Mouse (Mus musculus): Measurements from ENCODE around the gene Tusc2.

The Tusc2 gene

DNA sequence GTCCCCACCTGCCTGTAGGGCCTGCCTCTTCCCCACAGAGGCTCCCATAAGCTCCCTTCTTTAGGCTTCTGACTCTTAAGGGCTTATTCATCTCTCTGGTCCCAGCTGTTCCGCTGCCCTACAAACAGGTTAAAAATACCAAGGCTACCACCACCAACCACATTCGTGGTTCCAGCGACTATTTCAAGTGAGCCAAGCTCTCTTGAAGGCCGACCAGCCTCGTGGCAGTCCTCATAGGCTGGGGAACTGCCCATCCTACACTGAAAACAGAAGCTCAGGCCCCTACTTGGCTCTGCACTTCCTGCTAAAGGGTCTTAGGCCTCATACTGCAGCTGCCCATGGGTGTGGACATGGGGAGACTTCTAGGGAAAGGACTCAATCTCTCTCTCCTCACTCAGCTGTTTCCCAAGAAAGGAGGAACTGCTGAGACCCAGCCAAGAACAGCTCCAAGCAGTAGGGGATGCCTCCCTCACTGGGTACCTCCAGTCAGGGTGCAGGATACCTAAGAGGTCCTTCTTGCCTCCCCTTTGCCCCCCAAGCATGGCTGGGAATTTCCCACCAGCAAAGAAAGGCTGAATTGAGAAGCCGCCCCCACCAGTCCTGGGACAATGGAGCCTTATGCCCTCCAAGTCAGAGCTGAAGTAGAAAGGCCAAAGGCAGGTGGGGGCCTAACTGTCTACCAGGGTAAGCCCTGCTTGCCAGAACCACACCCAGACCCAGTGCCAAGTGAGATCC is 48.6 kb downstream of the Tusc2 start:
- 24% methylated on average over 6 of the region's 6 CpGs for WGBS

DNA sequence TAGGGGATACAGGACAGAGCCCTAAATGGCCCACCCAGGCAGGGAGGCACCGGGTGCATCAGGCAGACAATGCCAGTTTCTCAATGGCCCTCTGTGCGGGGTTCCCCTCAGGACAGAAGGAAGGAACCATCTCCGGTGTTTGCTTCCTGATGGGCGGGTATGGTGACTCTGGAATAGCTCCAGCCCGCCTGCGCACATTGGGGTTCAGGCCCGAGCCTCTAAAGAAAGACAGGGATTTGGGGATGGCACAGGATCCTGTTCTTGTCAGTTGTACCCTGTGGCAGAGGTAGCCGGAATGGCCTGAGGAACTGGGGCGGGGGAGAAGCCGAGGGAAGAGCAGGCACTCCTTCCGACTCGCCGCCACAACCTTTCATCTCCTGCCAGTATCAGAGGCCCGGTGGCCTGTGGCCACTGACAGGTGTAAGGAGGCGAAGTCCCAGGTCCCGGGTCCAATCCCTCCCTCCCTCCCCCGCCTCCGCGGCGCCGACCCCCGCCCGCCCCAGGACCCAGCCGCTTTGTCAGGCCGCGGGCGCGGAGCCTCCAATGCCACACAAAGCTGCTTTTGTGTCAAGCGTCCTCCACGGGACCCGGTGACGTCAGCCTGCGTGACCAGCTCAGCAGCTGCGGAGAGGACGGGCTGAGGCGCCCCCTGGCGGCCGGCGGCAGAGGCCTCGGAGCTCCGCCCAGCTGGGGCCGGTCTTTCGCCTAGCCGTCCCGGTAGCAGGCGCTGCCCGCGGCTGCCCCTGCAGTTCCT is 49.3 kb downstream of the Tusc2 start:
- 1% methylated on average over 48 of the region's 48 CpGs for WGBS

DNA sequence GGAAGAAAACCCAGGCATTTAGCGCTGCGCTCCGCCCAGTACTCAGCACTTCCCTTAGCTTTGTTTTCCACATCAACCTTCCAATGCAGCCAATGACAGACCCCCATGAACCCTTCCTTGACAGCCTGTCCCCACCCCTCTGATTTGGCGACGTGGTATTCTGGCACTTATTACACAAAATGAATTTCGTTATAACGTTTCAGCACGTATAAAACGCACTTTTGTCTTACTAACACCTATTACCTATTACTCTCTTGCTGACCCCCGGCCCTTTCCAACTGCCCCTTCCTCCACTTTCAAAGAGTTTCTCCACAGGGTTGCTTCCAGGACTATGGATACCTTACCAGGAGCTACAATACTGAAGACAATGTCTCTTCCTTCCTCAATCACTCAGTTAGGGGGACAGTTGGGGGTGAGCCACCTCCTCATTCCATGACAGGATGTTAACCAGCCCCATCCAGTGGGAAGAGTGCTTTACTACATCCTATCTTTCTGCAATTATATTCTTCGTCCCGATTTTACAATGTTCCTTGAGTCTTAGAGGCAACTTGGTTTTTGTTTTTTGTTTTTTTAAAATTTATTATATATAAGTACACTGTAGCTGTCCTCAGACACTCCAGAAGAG is 50.0 kb downstream of the Tusc2 start:
- WGBS: 7% methylated on average over 12 of the region's 12 CpGs

DNA sequence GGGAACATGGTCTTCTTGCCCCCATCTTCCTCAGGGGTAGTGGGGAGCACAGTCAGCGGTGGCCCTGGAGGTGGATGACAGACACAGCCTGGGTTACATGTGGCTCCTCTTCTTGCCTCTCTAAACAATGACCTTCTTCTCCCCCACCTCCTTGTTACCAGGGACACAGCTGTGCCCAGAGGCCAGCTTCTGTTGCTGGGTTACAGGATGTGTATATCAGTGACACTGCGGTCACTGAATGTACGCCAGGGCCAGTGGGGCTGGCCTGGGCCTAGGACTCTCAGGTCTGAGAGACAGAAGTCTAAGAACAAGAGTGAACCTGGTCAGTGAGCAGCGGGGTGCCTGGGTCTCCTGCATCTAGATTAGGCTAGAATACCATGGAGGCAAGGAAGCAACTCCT is 52.0 kb downstream of the Tusc2 start:
- WGBS: 71% methylated on average over 4 of the region's 4 CpGs
